Mouse (Mus musculus) intestine, embryonic 15.5 days (tissue): ENCODE data around the gene Gm45785. TPM values are rescaled to one million over a fixed set of nuclear protein-coding genes. Genes with fewer than 3 reads are reported as not detected.

ENCODE experiments used
- ATAC-seq: fragments of 200-750 bp; cut with Nextera tagmentation; 2 replicates; pipeline ENCODE4 v1.8.0; 2017; ENCODE audit warnings: moderate TSS enrichment, moderate library complexity
- H3K27ac ChIP-seq: fragments of 300-500 bp; sonication (generic); 2 replicates; pipeline ENCODE4 v1.5.1; 2015; ENCODE audit warnings: mild to moderate bottlenecking, inconsistent platforms
- H3K27me3 ChIP-seq: fragments of 300-500 bp; sonication (generic); replicated peaks from 2 replicates; pipeline ENCODE4 v1.6.1; 2015; ENCODE audit warnings: inconsistent platforms
- H3K36me3 ChIP-seq: fragments of 300-500 bp; sonication (generic); 2 replicates; pipeline ENCODE4 v1.6.1; 2015; ENCODE audit warnings: inconsistent platforms
- H3K4me1 ChIP-seq: fragments of 300-500 bp; sonication (generic); replicated peaks from 2 replicates; pipeline ENCODE4 v1.6.1; 2015; ENCODE audit warnings: inconsistent platforms
- H3K4me2 ChIP-seq: fragments of 300-500 bp; sonication (generic); replicated peaks from 2 replicates; pipeline ENCODE4 v1.6.1; 2015; ENCODE audit warnings: mild to moderate bottlenecking, inconsistent platforms
- H3K4me3 ChIP-seq: fragments of 300-500 bp; sonication (generic); replicated peaks from 2 replicates; pipeline ENCODE4 v1.5.1; 2015; ENCODE audit warnings: inconsistent platforms
- H3K9ac ChIP-seq: fragments of 300-500 bp; sonication (generic); 2 replicates; pipeline ENCODE4 v1.6.1; 2015; ENCODE audit warnings: inconsistent platforms
- H3K9me3 ChIP-seq: fragments of 300-500 bp; sonication (generic); 2 replicates; pipeline ENCODE4 v1.6.1; 2016; ENCODE audit warnings: inconsistent platforms
- WGBS: fragments of 180-500 bp; shearing (Covaris S2); methylation state at CpG from one replicate; pipeline ENCODE4 v1.1.7; 2015; 5-methylcytosine and 5-hydroxymethylcytosine counted together
- polyA plus RNA-seq: library from polyadenylated mRNA; unstranded; fragments of >200 nt; fragmentation: Nextera tagmentation; extraction: Ambion mirVana; gene quantifications from 2 replicates; pipeline ENCODE4 v1.2.1, GENCODE M21; 2015

Gm45785 gene
- polyA plus RNA-seq, 1 experiment from 2014 or later = not detected

DNA sequence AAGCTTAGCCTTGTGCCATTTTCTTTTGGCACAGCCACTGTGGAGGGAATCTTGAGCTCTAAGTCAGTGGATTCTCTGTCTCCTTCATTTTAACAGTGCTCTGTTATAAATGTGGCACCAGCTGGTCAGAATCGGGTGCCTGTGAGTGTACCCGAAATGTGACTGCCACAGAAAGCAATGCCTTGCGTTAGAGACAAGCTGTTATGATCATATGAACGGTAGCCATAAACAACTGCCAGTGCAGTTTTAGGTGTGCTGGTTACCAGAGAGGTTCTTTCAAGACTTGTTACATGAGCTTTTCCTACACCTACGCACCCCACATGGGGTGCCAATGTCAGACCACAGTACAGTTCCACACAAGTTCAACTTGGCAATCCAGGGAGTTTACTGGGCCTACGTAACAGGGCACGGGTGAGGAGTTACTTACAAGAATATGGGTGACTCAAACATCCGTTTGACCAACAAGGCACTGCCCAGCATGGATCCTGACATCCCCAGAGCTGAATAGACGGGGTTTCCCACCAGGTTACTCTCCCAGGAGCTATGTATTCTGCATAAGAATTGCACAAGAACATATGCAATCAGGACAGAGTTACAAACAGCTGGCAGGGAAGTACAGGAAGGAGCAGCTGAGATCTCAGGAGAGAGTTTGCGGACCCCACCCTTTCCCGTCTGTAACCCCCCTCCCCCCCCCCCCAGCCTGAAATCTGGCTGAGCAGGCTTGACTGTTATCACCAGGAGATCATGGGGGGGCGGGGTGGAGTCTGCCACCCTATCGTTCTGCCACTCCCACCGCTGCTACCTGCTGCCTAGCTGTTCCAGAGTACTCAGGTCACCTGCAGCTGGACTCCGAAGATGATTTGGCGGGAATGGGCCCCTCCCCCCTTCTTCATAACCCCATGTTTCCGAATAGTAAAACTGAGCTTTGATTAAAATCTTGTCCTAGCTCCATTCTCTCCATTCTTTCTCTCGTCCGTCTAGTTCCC lies 15.1 kb downstream of the Gm45785 start:
- H3K36me3 ChIP-seq = no peaks in the 10 kb centered on the region
- peak; percentile 76 for ATAC-seq
- no peaks in the 10 kb centered on the region for H3K9me3 ChIP-seq
- H3K4me2 ChIP-seq = peak overlapping the region; percentile 10; the same call in 1 of the 2 replicates
- no peak overlapping the region for H3K27ac ChIP-seq
- WGBS = 30% methylated on average over 18 of the region's 19 CpGs
- peaks cover 9% of the 10 kb centered on the region; the same call in 1 of the 2 replicates for H3K27me3 ChIP-seq
- 0 out of 2 replicates have a peak, but pooled peaks cover 2% of the 10 kb centered on the region for H3K4me1 ChIP-seq
- no peak overlapping the region for H3K4me3 ChIP-seq
- no peak overlapping the region for H3K9ac ChIP-seq

DNA sequence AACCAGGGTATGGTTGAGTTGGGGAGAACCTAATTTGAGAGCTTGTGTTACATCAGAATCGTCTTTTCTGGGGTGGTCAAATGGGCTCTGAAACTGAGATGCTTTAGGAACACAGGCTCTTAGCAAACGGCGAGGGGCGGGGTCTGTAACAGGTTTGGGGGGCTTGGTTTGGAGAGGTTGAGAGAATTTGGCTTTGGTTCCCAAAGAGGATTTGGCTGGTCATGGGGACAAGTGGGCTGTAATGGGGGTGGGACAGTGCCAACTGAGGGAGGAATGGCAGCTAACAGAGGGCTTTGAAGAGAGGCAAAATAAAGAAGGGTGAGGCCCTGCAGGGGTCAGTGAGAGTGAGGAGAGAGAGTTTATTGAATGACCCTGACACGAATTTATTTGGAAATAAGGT lies 16.6 kb downstream of the Gm45785 start:
- Histone ChIP-seq H3K27ac (no peak overlapping the region), H3K9ac (no peak overlapping the region), H3K9me3 (no peaks in the 10 kb centered on the region), H3K4me1 (0 out of 2 replicates have a peak, but pooled peaks cover 5% of the 10 kb centered on the region), H3K4me2 (no peak overlapping the region), H3K4me3 (no peak overlapping the region), H3K36me3 (no peaks in the 10 kb centered on the region), H3K27me3 (0 out of 2 replicates have a peak, but pooled peaks cover 9% of the 10 kb centered on the region)
- no peak for ATAC-seq
- WGBS = 55% methylated on average over 5 of the region's 5 CpGs

DNA sequence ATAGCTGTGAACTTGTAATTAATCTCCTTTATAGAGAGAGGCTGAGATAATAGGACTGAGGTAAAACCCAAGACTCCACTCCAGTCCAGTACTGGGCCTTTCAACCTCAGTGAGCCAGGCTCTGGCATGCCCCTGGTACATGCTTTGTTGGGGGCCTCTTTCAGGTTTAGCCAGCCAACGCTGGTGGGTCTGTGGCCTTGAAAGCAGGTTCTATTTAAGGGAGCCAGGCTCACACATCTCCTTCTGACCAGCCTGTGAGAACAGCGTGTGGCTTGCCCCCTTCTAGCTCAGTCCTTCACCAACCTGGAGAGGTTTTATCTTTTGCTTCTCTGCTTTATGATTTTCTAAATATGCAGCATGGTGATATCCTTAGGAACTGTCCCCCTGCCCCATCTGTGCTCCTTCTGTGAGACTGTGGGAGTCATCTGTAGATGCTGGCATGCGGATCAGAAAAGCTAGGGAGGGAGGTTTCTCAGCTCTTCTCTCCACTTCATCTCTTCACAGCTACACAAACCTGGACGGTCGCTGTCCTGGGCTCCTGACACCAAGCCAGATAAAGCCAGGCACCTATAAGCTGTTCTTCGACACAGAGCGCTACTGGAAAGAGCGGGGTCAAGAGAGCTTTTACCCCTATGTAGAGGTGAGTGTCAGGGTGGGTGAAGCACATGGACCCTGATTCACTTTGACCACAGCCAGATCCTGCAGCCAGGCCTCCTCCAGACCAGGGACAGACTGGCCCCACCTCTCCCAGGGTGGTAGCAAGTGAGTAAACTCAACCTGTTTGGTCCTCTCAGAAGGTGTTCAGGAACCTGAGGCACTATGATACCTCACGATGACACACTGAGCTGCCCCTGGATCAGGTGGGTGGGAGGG lies 19.7 kb downstream of the Gm45785 start:
- Histone ChIP-seq H3K27ac (no peak overlapping the region), H3K27me3 (no peaks in the 10 kb centered on the region), H3K9me3 (no peaks in the 10 kb centered on the region), H3K4me1 (0 out of 2 replicates have a peak, but pooled peaks cover 5% of the 10 kb centered on the region), H3K4me3 (no peak overlapping the region), H3K9ac (no peak overlapping the region), H3K36me3 (no peaks in the 10 kb centered on the region), H3K4me2 (no peak overlapping the region)
- no peak for ATAC-seq
- 82% methylated on average over 9 of the region's 9 CpGs for WGBS

DNA sequence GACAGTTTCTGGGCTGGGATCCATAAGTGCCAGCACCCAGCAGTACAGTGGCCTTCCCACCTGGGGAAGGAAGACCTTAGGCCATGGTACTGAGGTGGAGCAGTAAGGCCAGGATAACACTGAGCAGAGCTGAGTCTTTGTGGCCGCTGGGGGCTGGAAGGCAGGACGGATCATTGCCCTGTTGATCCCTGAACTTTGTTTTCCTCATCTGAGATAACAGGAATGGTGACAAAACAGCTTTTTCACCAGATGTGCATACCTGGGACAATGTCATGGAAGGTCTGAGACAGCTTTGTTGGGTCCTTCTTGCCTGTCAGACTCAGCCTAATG lies 20.4 kb downstream of the Gm45785 start:
- Histone ChIP-seq H3K27ac (no peak overlapping the region), H3K4me2 (peak overlapping the region; percentile 43), H3K27me3 (no peaks in the 10 kb centered on the region), H3K9me3 (no peaks in the 10 kb centered on the region), H3K36me3 (no peaks in the 10 kb centered on the region), H3K4me3 (no peak overlapping the region; the same call in 1 of the 2 replicates), H3K9ac (no peak overlapping the region), H3K4me1 (0 out of 2 replicates have a peak, but pooled peaks cover 5% of the 10 kb centered on the region)
- WGBS = 38% methylated on average over 2 of the region's 2 CpGs
- ATAC-seq = no peak; the same call in 1 of the 2 replicates

DNA sequence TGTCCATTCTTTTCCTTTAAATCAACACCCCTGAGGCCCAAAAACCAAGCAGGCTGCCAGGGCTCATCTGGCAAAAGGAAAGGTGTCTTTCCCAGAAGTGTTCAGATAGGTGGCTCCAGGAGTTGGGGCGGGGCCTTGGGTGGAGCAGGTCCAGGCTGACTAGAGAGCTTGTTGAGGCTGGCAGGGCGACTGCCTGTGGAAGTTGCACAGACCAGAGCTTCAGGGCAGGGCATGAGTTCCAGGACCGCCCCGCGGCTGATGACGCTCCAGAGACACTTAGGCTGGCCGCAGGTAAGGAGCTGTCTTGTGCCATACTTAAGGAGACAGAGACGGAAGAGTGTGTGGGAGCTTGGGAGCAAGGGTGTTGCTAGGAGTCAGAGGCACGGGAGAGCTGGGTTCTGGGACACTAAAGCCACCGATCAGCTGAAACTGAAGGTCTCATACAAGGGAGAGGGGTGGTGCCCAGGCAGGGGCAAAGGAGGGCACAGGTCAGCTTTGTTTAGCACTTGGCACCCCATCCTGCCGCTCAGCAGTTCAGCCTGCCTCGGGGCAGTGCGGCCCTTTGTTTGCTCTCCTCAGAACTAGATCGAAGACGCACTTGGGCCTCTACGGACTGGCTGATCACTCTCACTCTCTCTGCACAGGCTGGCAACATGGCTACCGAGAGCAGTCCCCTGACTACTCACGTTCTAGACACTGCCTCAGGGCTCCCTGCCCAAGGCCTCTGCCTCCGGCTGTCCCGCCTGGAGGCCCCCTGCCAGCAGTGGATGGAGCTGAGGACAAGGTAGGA lies 21.0 kb downstream of the Gm45785 start, which contains the start of gene Urah:
Gene Urah (plus strand): TSS at position 51 of the 790 bp plus-strand sequence.
- no peaks in the 10 kb centered on the region for H3K27me3 ChIP-seq
- H3K36me3 ChIP-seq = no peaks in the 10 kb centered on the region
- H3K4me3 ChIP-seq = no peak within 1 kb of the TSS; the same call in 1 of the 2 replicates
- no peaks in the 10 kb centered on the region for H3K9me3 ChIP-seq
- 0 out of 2 replicates have a peak, but pooled peaks cover 5% of the 10 kb centered on the region for H3K4me1 ChIP-seq
- peak; percentile 83 for ATAC-seq
- 36% methylated on average over 20 of the region's 20 CpGs for WGBS
- H3K9ac ChIP-seq = no peak within 1 kb of the TSS
- H3K4me2 ChIP-seq = peak within 1 kb of the TSS; percentile 43
- no peak within 1 kb of the TSS for H3K27ac ChIP-seq

DNA sequence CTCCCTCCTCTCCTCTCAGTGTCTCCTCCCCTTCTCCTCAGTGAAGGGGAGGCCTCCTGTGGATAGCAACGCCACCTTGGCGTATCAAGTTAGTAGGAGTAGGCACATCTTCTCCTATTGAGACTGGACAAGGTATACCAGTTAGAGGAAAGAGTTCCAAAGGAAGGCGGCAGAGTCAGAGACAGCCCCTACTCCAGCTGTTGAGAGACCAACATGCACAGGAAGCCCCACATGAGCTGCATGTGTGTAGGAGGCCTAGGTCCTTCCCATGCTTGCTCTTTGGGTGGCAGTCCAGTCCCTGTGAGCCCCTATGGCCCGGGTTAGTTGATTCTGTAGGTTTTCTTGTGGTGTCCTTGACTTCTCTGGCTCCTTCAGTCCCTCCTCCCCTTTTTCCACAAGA lies 22.8 kb downstream of the Gm45785 start:
- Histone ChIP-seq H3K4me3 (no peak overlapping the region), H3K4me2 (no peak overlapping the region), H3K27ac (no peak overlapping the region), H3K27me3 (no peaks in the 10 kb centered on the region), H3K9ac (no peak overlapping the region), H3K36me3 (no peaks in the 10 kb centered on the region), H3K4me1 (0 out of 2 replicates have a peak, but pooled peaks cover 5% of the 10 kb centered on the region), H3K9me3 (no peaks in the 10 kb centered on the region)
- WGBS = 83% methylated on average over 4 of the region's 4 CpGs
- no peak for ATAC-seq

DNA sequence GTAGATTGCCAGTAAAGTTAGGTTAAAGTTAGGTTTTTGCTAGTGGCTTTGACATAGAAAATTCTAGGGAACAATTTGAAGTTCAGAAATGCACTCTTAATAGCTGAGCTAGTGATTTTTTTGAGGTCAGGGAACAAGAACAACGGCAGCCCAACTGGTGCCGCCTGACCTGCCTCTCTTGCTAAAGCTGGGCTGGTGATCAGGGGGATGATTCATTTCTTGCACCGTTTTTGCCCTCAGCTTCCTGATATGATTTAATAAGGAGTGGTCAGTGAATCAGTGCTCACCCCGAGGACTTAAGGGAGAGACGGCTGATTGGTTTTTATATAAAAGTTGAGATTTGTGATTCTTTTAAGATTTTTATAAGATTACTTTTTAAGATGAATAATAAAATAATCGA lies 24.7 kb downstream of the Gm45785 start:
- no peak for ATAC-seq
- no peak overlapping the region for H3K9ac ChIP-seq
- no peaks in the 10 kb centered on the region for H3K27me3 ChIP-seq
- H3K9me3 ChIP-seq = no peaks in the 10 kb centered on the region
- H3K27ac ChIP-seq = no peak overlapping the region
- no peaks in the 10 kb centered on the region for H3K36me3 ChIP-seq
- H3K4me1 ChIP-seq = 0 out of 2 replicates have a peak, but pooled peaks cover 8% of the 10 kb centered on the region
- no peak overlapping the region for H3K4me2 ChIP-seq
- 55% methylated on average over 6 of the region's 6 CpGs for WGBS
- no peak overlapping the region for H3K4me3 ChIP-seq

DNA sequence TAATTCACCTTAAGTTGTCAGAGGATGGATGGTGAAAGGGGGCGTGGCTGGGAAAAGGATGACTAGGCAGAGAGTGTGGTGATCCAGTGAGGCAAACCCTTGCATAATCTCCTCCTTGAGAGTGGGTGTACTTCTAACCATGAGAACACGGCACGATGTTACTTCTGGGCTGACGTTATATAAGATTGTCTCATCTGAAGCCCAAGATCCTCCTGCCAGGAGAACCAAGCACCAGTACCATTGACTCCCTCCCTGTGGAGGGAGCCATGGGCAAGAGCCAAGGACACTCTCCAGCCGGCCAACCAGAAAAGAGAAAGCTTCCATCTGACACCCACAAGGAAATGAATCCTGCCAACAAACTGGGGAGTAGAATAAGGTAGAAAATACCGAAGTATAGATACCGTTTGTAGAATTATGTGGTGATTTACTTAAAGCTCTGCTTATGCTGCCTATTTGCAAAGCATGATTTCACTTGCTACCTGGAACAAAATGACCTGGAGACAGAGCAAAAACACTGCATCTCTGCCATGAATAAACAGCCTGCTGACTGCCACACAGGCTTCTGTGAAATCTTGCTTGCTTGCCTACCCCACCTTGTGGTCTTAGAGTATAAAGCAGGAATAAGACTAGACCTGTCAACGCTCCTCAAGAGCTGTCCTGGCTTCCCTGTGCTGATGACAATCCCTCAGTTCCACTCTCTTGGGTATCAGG lies 27.8 kb downstream of the Gm45785 start:
- no peak overlapping the region for H3K4me3 ChIP-seq
- ATAC-seq = peak; percentile 87
- WGBS = 27% methylated on average over 8 of the region's 8 CpGs
- H3K36me3 ChIP-seq = no peaks in the 10 kb centered on the region
- H3K27ac ChIP-seq = no peak overlapping the region
- H3K4me2 ChIP-seq = peak overlapping the region; percentile 34; the same call in 1 of the 2 replicates
- no peaks in the 10 kb centered on the region for H3K9me3 ChIP-seq
- 0 out of 2 replicates have a peak, but pooled peaks cover 3% of the 10 kb centered on the region for H3K4me1 ChIP-seq
- no peak overlapping the region for H3K9ac ChIP-seq
- H3K27me3 ChIP-seq = no peaks in the 10 kb centered on the region

DNA sequence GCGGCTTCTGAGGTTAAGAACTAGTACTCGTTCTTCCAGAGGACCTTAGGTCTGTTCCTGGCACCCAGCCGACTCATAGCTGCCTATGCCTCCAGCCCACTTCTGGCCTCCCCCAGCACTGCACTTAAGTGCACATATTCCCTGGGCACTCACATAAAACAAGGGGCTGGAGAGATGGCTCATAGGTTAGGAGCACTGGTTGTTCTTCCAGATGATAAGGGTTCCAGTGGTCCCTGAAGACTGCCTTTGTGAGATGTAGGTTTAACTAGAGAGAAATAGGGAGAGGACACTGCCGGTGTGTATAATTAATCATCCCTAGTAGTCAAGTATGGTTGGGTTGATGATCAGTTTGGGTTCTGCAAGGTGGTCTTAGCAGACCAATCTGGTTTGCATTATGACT lies 33.4 kb downstream of the Gm45785 start:
- WGBS = 92% methylated on average over 4 of the region's 4 CpGs

DNA sequence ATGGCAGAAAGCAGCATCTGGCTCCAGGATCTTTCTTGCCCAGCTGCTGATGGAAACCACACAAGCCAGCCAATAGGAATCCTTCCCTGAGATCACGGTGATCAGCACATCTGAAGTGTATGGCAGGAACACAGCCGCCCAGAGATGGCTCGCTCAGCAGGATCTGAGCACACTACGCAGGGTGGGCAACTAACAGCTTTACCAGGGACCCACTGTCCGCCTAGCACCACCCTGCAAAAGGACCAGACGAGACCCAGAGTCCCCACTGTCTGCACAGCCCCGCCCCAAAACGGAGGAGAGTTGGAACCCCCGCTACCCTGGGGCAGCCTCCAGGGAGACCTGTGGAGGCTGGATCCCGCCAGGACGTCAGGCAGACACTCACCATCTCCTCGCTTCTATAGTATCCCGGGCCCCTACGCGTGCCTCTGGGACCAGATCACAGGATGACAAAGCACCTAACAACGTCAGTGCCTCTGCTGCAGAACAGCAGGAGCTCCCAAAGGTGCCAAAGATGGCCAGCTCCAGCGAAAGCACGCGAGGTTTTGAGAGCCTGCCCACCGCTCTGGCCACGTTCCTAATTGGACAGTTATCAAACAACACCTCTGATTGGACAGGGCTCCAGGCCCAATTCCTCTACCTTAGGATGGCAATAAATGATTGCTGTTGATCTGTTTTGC lies 34.3 kb downstream of the Gm45785 start, which contains the start of gene Zfp941:
Gene Zfp941 (minus strand): TSS at position 526 of the 677 bp plus-strand sequence.
- Histone ChIP-seq H3K9ac (peak within 1 kb of the TSS; percentile 38), H3K9me3 (no peaks in the 10 kb centered on the region), H3K27me3 (no peaks in the 10 kb centered on the region), H3K4me3 (peak within 1 kb of the TSS; percentile 42), H3K4me1 (0 out of 2 replicates have a peak, but pooled peaks cover 2% of the 10 kb centered on the region), H3K36me3 (no peaks in the 10 kb centered on the region), H3K4me2 (peak within 1 kb of the TSS; percentile 78), H3K27ac (no peak within 1 kb of the TSS)
- WGBS = 3% methylated on average over 21 of the region's 21 CpGs
- ATAC-seq = peak; percentile 75

More for the DNA sequence above, 33.4 kb downstream of the Gm45785 start:
- no peak overlapping the region for H3K27ac ChIP-seq
- no peak overlapping the region for H3K4me3 ChIP-seq
- no peak for ATAC-seq
- H3K4me2 ChIP-seq = no peak overlapping the region
- 0 out of 2 replicates have a peak, but pooled peaks cover 2% of the 10 kb centered on the region for H3K4me1 ChIP-seq
- H3K27me3 ChIP-seq = no peaks in the 10 kb centered on the region
- H3K9me3 ChIP-seq = no peaks in the 10 kb centered on the region
- no peak overlapping the region for H3K9ac ChIP-seq
- H3K36me3 ChIP-seq = no peaks in the 10 kb centered on the region
